Mouse (Mus musculus) myocyte (in vitro differentiated cells): Measurements from ENCODE around the gene Lyrm7.

Experiments used
- CEBPB ChIP-seq: IDR thresholded peaks from 2 replicates; pipeline ENCODE4 v1.6.1; 2011; ENCODE audit warnings: mild to moderate bottlenecking, moderate library complexity; ENCODE audit not compliant: poor library complexity, insufficient read depth, severe bottlenecking
- E2F4 ChIP-seq: IDR thresholded peaks from one replicate; pipeline ENCODE4 v1.6.1; 2011; ENCODE audit warnings: mild to moderate bottlenecking, control low read depth, moderate library complexity; ENCODE audit not compliant: insufficient read depth
- MAX ChIP-seq: IDR thresholded peaks from one replicate; pipeline ENCODE4 v1.6.1; 2011; ENCODE audit warnings: low read depth, mild to moderate bottlenecking, control low read depth
- MYOD1 ChIP-seq, 3 experiments: IDR thresholded peaks; one replicate each; pipeline ENCODE4 v1.6.1; 2011; ENCODE audit warnings: control low read depth in 2 of 3, low read depth in 2 of 3, mild to moderate bottlenecking in 2 of 3, moderate library complexity in 1 of 3; ENCODE audit not compliant: insufficient read length in 2 of 3, control insufficient read depth in 1 of 3
- MYOG ChIP-seq, 3 experiments: IDR thresholded peaks; one replicate each; pipeline ENCODE4 v1.6.1; 2011; ENCODE audit warnings: control low read depth in 2 of 3, low read depth in 2 of 3, mild to moderate bottlenecking in 2 of 3; ENCODE audit not compliant: insufficient read length in 2 of 3, control insufficient read depth in 1 of 3, insufficient read depth in 1 of 3
- POLR2A ChIP-seq: IDR thresholded peaks from one replicate; pipeline ENCODE4 v1.6.1; 2011; ENCODE audit warnings: low read depth, mild to moderate bottlenecking, control low read depth, moderate library complexity; ENCODE audit not compliant: insufficient read length
- POLR2AphosphoS2 ChIP-seq: IDR thresholded peaks from one replicate; pipeline ENCODE4 v1.6.1; 2011; ENCODE audit warnings: low read depth, control low read depth; ENCODE audit not compliant: insufficient read length
- SRF ChIP-seq: IDR thresholded peaks from one replicate; pipeline ENCODE4 v1.6.1; 2011; ENCODE audit warnings: low read depth; ENCODE audit not compliant: control insufficient read depth, insufficient read length
- USF1 ChIP-seq: IDR thresholded peaks from one replicate; pipeline ENCODE4 v1.6.1; 2011; ENCODE audit warnings: low read depth, mild to moderate bottlenecking, control low read depth, moderate library complexity

GRCm38 (mm10) chr11:54871831-54872537 is 11.3 kb upstream of the Lyrm7 start:
- no peak for TF ChIP-seq CEBPB
- TF ChIP-seq MYOD1 (IDR thresholded peaks at IDR 0.05; ENCODE audit: control insufficient read depth in 1 of 3, insufficient read length in 2 of 3, low read depth in 2 of 3): no peak
- TF ChIP-seq POLR2A: peak; percentile 19
- no peak for TF ChIP-seq MAX
- TF ChIP-seq E2F4: no peak
- no peak for TF ChIP-seq USF1
- TF ChIP-seq MYOG (IDR thresholded peaks at IDR 0.05; ENCODE audit: control insufficient read depth in 1 of 3, insufficient read depth in 1 of 3, insufficient read length in 2 of 3, low read depth in 2 of 3): no peak
- peak; percentile 73 for TF ChIP-seq POLR2AphosphoS2
- no peak for TF ChIP-seq SRF
